Mouse (Mus musculus) heart, postnatal 10 days (tissue): ENCODE results near the gene Mrpl33. TPM values are rescaled to one million over a fixed set of nuclear protein-coding genes. Genes with fewer than 3 reads are reported as not detected.
"Not testable (repeated sequence)": the region's sequence is repeated elsewhere in the genome, so short reads cannot be mapped to it uniquely, and the experiment has no call there.

ENCODE experiments used
- DNase-seq, 2 experiments: peaks; one replicate each; pipeline ENCODE4 v3.0.0; 2021
- intact Hi-C: fragments of 180-260 bp; cut with DNase I; formaldehyde crosslinking; loops from one replicate; pipeline ENCODE4 v1.15.1; 2025
- total RNA-seq, 2 experiments: library from RNA; stranded (reverse); gene quantifications; 2 replicates each; pipeline ENCODE4 v1.2.3; 2021

Mrpl33 gene
- total RNA-seq, 2 experiments from 2014 or later = 315 to 318 TPM

DNA sequence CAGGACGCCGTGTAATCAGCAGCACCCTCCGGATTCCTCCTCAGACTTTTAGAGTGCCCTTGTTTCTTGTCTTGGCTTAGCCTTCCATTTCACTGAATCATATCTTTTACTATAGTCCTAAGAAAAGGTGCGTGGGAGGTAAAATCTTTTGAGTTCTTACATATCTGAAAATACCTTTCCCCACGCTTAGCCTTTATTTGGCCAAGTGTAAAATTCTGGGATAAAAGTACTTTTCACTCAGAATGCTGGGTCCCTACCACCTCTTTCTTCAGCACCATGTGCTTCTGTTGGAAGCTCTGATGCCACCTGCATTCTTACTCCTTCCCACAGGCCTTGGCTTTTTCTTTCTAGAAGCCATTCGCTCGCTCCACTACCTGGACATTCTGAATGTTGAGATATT lies 5.6 kb upstream of the Mrpl33 start:
- no peak for DNase-seq
- intact Hi-C loops = loop anchor here (10.0 kb wide), 1 partner anchor 554 kb away; no protein-coding TSS in a partner anchor

DNA sequence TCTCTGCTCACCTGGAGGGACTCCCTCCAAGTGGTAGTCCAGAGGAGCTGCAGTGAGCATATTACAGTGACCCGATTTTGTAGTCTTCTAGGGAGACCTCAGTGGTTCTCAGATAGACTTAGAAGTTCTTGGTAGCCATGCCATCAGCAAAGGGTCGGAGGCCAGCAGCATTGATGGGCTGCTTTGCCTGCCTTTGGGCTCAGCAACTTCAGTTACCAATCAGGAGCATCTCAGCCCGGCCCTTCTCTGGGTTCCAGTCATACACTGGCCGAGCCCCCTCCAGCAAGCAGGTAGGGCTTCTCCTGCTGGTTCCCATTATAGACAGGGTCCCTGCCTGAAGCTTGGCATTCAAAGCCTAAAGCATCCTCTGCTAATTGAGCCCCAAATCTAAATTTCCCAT lies 867 bp upstream of the Mrpl33 start:
- intact Hi-C loops = loop anchor here (2.0 to 10.0 kb wide), 3 partner anchors 25 to 601 kb away; no protein-coding TSS in a partner anchor
- DNase-seq = no peak

DNA sequence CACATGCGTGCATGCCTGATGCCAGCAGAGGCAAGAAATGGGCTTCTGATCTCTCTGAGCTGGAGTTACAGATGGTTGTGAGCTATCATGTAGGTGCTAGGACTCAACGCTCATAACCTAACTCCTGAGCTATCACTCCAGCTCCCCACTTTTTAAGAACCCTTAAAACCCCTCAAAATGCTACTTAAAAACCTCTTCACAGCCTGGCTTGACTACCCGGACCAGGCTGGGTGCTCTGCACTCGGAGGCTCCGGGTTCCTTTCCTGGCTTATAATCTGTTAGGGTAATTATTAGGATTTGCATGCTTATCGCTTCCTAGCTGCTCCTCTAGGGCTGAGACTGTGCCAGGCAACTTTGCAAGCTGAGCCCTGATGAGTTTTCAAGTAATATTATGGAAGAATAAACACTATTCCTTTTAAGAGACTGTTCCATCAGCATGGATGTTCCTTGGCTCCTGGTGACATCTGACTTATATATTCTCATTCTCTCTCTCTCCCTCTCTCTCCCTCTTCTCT lies 752 bp downstream of the Mrpl33 start:
- intact Hi-C loops = loop anchor here (2.0 to 10.0 kb wide), 3 partner anchors 27 to 600 kb away; no protein-coding TSS in a partner anchor
- no peak for DNase-seq

DNA sequence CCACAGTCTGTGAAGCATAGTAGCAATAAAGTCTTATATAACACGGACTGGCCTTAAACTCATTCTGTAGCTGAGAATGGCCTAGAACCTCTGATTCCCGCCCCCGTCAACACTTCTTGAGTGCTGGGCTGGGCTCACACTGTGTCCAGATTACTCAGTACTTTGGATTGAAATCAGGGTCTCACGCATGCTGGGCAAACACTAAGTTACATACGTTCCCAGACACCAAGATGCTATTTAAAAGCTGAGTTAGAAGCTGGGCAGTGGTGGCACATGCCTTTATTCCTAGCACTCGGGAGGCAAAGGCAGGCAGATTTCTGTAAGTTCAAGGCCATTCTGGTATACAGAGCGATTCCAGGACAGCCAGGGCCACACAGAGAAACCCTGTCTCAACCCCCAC lies 1.4 kb downstream of the Mrpl33 start:
- intact Hi-C loops = loop anchor here (5.0 to 10.0 kb wide), 2 partner anchors 547 to 599 kb away; no protein-coding TSS in a partner anchor
- no peak for DNase-seq

DNA sequence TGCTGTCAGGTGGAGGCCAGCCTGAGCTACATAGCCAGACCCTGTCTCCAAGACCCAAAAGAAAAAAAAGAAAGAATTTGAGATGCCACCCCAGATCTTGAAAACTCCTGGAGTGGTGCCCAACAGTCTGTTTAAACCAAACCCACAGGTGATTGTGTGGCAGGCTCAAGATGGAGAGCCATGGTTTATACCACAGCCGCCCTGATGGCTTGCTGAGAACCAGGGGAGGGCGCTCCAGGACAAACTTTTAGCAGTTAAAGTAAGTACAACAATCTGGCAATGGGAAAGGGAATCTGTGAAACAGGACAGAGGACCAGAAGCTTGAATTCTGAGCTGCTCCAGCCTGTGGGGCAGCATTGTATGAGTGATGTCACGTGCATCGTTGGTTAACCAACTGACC lies 1.8 kb downstream of the Mrpl33 start:
- peak; percentile 34 to 44 for DNase-seq

DNA sequence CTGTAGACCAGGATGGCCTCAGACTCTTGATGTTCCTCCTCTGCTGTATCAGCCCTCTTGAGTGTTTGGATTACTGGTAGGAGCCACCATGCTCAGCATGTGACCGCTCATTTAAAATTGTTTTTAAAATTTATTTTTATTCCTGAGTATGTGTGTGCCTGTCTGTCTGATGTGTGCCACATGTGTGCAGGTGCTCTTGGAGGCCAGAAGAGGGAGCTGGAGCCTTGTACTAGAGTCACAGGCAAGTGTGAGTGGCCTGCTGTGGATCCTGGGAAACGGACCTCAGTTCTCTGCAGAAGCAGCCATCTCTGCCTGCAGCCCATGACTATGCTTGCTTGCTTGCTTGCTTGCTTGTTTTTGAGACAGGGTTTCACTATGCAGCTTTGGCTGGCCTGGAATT lies 2.4 kb downstream of the Mrpl33 start:
- intact Hi-C loops = loop anchor here (5.0 to 10.0 kb wide), 2 partner anchors 546 to 598 kb away; no protein-coding TSS in a partner anchor
- DNase-seq = no peak

More for the DNA sequence above, 1.8 kb downstream of the Mrpl33 start:
- intact Hi-C loops = loop anchor here (5.0 to 10.0 kb wide), 2 partner anchors 546 to 599 kb away; no protein-coding TSS in a partner anchor

DNA sequence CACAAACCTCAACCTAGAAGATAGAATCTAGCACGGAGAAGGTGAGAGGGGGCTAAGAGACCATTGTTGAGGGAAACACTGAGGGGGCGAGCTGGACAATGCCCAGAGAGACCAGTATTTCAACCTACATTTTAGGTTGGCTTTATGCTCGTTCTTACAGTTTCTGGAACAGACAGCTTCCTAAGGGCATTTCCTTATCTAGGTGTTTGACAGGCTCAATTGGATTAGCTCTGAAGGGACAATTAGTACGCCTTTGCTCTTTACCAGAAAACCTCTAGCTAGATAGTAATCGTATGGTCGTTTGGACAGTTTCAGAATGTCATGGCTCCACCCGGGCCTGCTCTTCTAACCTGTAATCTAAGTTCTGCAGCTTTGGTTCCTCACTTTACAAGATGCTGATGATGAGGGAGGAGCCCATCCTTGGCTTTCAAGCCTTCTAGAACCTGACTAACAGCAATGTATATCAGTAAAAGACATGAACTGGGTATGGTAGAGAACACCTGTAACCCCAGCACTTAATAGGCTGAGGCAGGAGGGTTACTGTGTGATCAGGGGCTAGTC lies 4.5 kb downstream of the Mrpl33 start:
- DNase-seq = no peak
- intact Hi-C loops = no loop called here

DNA sequence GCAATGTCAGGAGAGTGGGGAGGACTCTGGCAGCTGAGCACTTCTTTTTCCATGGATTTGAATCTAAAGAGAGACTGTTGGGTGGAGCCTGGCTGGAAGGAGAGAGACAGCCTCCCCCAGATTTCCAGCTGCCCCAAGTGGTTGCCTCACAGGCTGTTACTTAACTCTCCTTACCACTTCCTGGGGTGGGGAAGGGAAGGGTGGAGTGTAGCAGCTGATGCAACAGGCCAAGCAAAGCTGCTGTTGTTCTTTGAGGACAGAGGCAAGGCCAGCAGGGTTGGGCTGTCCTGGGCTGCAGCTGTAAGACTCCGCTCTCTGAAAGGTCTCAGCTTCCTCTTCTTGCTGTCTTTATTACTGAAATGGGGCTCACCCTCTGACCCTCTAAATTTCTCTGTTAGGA lies 5.6 kb downstream of the Mrpl33 start:
- peak; percentile 78 to 80 for DNase-seq
- intact Hi-C loops = no loop called here

DNA sequence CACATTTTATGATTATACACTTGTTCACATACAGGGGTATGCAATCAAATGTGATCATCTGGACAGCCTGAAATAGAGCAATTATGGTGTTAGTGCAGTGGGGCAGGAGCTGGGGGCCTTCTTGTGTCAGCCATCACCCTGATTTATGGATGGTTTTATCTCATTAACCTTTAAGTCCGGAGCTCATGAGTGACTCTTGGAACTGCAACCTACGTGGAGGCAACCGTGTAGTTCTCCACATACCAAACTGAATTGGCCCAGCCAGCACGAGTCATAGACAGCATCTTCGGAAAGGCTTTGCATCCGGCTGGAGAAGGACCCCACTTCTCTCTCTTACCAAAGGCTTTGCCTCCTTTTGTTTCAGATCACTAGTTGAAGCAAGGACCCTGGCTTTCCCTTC lies 7.0 kb downstream of the Mrpl33 start:
- intact Hi-C loops = no loop called here
- no peak for DNase-seq

DNA sequence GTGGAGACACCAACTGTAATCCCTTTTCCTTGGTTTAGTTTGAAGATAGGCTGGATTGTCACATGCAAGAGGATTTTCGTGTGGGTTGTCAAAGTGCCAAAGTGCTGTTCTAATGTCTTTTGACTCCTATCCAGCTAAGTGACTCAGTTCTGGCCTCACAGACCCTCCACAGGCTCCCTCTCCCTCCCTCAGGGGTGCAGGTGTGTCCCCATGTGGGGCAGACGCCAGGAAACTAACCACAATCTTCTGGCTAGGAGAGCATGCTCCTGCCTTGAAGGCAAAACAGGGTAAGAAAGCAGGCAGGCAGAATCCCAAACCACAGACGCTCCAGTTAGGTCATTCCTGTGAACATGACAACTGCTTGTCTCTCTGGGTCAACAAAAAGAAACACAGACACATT lies 9.4 kb downstream of the Mrpl33 start:
- intact Hi-C loops = no loop called here
- DNase-seq = peak; percentile 55 to 65

DNA sequence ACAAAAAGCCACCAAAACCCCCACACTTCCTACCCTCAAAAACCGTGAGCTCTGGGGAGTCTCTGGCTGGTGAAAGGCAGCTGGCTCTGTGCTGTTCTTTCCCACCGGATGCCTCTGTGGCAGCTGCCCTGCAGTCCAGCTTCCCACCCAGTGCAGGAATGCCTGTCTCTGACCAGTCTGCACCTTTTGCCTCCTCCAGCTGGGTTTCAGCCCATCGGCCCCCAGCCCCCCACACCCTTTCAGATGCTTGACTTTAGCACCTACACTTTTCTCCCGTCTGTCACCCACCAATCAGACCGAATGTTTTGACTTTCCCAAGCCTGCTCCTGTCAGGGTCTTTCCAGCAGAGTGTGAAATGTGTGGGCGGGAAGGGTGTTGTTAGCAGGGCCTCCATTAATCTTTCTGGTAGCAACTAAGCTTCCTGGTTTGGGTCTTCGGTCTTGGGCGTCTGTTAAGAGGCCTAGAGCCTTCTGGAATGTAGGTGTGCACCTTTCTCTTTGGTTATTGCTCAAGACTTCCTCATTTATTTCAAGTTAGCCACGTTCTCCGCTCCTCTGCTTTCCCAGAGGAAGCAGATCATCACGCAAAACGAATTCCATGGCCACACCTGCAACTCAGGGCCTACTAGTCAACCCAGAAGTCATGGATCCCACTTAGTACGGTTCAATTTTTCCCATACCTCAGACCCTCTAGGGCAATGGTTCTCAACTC lies 13.8 kb downstream of the Mrpl33 start:
- no peak for DNase-seq
- intact Hi-C loops = loop anchor here (5.0 kb wide), 1 partner anchor 527 kb away; the partner anchor contains the start of gene Fosl2

DNA sequence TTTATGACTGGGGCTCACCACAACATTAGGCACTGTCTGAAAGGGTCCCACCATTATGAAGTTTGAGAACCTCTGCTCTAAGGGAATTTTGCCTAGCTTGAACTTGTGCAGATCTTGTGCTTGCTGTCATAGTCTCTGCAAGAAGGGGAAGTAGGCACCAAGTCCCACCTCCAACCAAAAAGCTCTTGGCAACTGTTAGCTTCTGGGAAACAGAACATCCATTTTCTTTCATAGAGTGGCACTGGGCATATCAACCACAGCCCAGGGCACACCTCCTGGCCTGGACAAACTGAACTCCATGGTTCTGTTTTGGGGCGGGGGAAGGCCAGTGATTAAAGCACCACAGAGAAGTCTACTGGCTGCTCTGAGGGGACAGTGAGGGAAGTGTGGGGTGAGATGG lies 14.5 kb downstream of the Mrpl33 start:
- intact Hi-C loops = loop anchor here (5.0 kb wide), 1 partner anchor 526 kb away; the partner anchor contains the start of gene Fosl2
- no peak for DNase-seq

DNA sequence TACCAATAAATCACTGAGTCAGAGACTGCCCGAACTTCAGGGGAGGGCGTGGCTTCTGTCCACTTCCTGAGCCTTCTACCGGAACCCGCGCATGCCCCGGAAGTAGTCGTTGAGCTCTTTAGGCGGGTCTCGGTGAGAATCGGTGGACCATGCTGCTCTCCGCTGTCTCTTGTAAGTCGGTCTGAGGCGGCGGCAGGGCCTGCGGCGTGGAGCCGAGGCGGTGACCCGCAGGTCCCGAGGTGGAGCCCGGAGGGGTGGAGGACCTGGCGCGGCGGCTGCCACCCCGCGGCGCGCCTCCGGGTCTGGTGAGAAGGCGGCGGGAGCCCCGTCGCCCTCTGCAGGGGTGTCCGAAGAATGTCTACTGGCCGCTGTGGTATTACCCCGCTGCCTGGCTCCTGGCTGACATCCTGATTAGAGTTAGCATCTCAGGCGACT lies 17.1 kb downstream of the Mrpl33 start:
- peak; percentile 87 to 92 for DNase-seq
- intact Hi-C loops = loop anchor here (2.0 to 5.0 kb wide), 2 partner anchors 49 to 523 kb away; partner anchors contain the start of gene Fosl2

DNA sequence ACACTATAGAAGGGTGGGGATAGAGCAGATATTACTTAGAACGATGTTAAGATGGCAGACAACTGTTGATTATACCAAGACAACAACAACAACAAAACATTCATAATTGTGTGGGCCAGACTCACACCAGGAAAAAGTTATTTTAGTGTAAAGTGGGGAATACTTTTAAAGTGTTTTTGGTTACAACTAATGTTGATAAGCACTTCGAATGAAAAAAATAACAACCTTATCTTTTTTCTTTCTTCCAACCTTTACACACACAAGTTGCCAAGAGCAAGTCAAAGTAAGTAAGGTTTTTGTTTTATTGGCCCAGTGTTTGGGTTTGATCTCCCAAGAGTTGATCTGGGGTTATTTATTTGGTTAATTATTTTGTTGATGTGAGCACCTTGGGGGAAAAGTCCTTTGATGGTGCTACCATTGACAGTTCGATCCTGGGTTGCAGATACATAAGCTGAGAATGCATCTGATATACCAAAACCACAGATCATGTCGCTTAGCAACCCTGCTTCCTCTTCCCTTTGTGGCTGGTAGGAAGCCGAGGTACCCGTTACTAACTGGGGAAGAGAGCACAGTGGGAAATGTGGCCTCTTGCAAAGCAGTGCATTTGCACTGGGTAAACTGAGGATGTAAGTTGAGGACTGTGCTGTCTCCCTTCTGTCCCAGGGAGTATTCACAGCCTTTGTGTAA lies 17.7 kb downstream of the Mrpl33 start:
- DNase-seq = no peak
- intact Hi-C loops = loop anchor here (2.0 to 5.0 kb wide), 3 partner anchors 50 to 583 kb away; partner anchors contain the start of gene Fosl2

DNA sequence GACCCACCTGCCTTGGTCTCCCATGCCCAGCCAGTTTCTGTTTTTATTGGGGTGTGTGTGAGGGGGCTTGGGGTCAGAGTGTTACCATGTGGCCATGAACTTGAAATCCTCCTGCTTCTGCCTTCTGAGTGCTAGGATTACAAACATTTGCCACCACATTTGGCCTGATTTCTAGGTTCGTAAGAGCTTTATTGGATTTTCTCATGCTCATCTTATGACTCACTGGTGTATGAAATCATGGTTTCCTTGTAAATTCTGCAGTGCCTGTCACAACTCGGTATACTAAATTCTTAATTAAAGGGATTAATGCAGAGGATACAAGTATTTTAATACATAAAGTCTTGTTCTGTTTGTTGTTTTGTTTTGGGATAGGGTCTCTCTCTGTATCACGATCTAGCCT lies 23.6 kb downstream of the Mrpl33 start:
- intact Hi-C loops = no loop called here
- no peak for DNase-seq

DNA sequence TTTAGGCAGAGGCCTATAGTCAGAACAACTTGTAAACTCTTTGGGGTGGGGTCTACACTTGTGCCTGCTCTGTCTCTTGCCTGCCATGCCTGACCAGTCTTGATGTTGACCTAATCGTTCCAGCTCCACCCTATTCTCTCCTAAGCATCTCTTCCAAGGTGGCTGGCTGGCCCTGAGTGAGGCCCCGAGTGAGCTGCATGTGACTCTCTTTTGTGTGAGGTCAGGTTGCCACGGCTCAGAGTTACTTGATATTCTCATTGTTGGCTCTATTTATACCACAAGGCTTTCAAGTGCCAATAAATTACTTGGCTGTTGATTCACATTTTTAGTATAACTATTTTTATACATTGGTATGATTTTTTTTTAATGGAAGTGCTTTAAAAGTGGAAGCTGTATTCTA lies 30.4 kb downstream of the Mrpl33 start:
- DNase-seq = peak; percentile 43 to 45
- intact Hi-C loops = no loop called here

DNA sequence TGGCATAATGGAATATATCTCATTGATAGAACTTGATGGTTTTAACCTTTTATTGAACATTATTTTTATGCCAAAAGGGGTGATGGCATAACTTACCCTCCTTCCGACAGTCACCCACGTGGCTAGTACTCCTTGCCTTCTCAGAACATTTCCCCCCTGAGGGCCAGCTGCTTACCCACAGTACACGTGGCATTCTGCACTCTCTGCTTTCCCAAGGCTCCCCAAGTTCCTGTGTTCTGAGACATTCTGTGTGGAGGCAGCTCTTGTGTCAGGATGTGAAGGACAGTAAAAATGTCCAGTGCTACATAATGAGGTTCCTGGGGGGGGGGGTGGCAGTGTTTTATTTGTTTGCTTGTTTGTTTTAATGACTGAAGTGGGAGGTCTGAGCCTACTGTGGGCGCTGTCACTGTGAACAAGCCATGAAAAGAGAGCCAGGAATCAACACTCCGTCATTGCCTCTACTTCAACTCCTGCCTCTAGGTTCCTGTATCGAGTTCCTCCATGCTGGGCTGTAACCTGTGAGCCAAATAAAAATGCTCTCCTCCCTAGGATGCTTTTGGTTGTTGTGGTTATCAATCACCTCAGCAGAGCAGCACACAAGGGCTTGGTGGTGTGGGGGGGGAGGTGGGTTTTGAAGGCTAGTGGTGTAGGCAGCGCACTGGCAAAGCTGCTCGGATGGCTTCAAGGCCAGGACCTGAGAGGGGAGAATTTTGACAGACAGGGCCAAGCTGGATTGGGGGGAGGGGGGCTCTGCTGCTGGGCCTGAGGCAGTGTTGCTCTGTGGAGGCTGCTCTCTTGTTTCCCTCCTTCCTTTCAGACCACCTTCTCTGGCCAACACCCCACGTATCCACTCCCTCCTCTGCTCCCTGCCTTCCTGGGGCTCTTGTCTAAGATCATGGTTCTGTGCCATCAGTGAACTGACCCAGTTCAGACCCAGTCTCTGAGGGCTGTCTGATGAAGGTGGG lies 31.1 kb downstream of the Mrpl33 start:
- no peak for DNase-seq
- intact Hi-C loops = no loop called here

DNA sequence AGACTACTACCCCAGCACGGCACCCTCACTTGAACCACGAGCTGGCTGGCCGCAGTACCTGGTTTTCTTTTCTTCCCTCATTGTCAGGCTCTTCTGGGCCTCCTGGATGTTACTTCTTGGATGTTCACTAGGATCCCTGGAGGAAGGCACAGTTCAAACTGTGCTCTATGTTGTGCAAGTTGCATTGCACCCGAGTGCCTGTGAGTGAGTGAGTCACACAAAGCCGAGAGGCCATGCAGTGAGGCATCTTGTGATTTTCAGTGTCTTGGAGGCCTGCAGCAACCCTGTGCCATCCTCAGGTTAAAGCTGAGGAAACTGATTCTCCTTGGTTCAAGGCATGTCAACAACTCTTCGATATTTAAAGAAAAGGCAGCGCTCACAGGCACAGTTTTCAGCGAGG lies 31.8 kb downstream of the Mrpl33 start:
- no peak for DNase-seq
- intact Hi-C loops = no loop called here

DNA sequence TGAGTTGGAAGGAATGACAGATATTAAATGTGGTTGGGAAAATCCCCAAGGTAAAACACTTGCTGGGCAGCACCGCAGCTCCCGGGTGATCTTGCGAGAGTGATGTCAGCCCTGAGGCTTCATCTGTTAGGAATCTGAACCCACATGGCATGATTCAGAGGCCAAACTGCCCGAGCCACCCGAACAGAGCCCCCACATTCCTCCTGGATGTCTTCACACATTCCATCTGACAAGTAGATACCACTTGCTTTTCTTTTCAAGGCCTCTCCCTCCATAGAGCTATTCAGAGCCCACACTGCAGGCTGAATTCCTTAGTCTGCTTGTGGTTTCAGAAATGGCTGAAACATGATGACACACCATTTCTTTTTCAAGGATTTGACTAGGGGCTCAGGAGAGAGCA lies 33.3 kb downstream of the Mrpl33 start:
- intact Hi-C loops = no loop called here
- peak; percentile 65 to 69 for DNase-seq

DNA sequence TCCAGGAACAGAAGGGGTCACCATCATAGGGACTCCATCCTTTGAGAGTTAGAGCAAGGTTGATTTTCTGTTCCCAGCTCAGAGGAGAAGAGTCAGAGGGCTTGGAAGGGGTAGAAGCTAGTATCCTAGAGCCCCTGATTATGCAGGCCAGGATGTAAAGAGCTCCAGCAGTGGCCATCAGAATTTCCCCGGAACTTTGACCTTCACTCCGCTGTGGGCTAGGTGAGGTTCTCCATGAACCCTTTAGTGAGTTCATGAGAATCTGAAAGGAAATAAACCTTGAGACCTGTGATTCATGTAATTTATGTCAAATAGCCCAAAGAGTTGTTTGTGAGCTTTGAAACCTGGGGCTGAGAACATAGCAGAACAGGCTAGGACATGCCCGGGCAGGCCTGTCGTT lies 34.4 kb downstream of the Mrpl33 start:
- intact Hi-C loops, DNase-seq: not testable (repeated sequence)
